Mouse (Mus musculus) midbrain, embryonic 10.5 days (tissue): ENCODE measurements around the gene Lsm2. TPM values are rescaled to one million over a fixed set of nuclear protein-coding genes. Genes with fewer than 3 reads are reported as not detected.

ENCODE experiments used
- DNase-seq: peaks from one replicate; pipeline ENCODE4 v3.0.0-alpha.2; 2017; ENCODE audit warnings: low spot score
- H3K27ac ChIP-seq: fragments of 300-500 bp; sonication (generic); replicated peaks from 2 replicates; pipeline ENCODE4 v1.5.1; 2016; ENCODE audit warnings: mild to moderate bottlenecking
- H3K27me3 ChIP-seq: fragments of 300-500 bp; sonication (generic); 2 replicates; pipeline ENCODE4 v1.6.1; 2016; ENCODE audit warnings: low read depth, mild to moderate bottlenecking; ENCODE audit not compliant: poor library complexity, severe bottlenecking
- H3K36me3 ChIP-seq: fragments of 300-500 bp; sonication (generic); 2 replicates; pipeline ENCODE4 v1.6.1; 2016; ENCODE audit warnings: mild to moderate bottlenecking, moderate library complexity
- H3K4me1 ChIP-seq: fragments of 300-500 bp; sonication (generic); 2 replicates; pipeline ENCODE4 v1.6.1; 2016
- H3K4me3 ChIP-seq: fragments of 300-500 bp; sonication (generic); 2 replicates; pipeline ENCODE4 v1.5.1; 2016; ENCODE audit warnings: mild to moderate bottlenecking, moderate library complexity
- H3K9me3 ChIP-seq: fragments of 300-500 bp; sonication (generic); replicated peaks from 2 replicates; pipeline ENCODE4 v1.6.1; 2016; ENCODE audit warnings: mild to moderate bottlenecking
- WGBS: fragments of 180-500 bp; shearing (Covaris S2); methylation state at CpG from one replicate; pipeline ENCODE4 v1.1.7; 2016; 5-methylcytosine and 5-hydroxymethylcytosine counted together
- polyA plus RNA-seq: library from polyadenylated mRNA; unstranded; fragments of >200 nt; fragmentation: Nextera tagmentation; extraction: Ambion mirVana; gene quantifications from 2 replicates; pipeline ENCODE4 v1.2.1, GENCODE M21; 2016

Gene Lsm2
- polyA plus RNA-seq, 1 experiment from 2014 or later: 337 TPM

- H3K27ac ChIP-seq: peak overlapping the region; percentile 86
- H3K4me3 ChIP-seq: peak overlapping the region; percentile 37; the same call in 1 of the 2 replicates
- peaks cover 28% of the 10 kb centered on the region for H3K36me3 ChIP-seq
- DNase-seq: no peak
- H3K27me3 ChIP-seq: no peaks in the 10 kb centered on the region
- no peaks in the 10 kb centered on the region for H3K9me3 ChIP-seq
- WGBS: 57% methylated on average over 6 of the region's 6 CpGs
- peaks cover 45% of the 10 kb centered on the region for H3K4me1 ChIP-seq
Measured at GRCm38 (mm10) chr17:35021842-35022477, 40.3 kb downstream of the Lsm2 start.

DNA sequence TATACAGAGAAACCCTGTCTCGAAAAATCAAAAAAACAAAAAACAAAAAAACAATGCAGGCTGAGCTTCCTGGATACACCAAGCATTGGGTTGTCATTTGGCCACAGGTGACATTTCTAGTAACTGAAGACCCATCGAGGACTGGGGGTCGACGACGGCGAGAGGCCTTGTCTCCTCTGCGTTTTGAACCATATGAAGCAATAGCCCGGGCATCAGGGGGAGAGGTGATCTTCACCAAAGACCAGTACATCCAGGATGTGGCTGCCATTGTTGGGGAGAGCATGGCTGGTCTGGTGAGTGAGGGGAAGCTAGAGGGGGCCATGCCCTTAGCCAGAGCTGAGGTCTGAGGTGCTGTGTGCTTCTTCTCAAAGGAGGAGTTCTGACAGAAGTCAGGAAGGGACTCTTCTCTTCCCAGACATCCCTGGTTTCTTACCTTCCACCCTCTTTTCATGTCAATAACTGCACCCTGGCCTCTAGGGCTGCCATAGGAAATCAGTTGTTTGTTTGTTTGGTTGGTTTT is 40.9 kb downstream of the Lsm2 start:
- H3K27ac ChIP-seq: peak overlapping the region; percentile 33; the same call in 1 of the 2 replicates
- no peaks in the 10 kb centered on the region for H3K27me3 ChIP-seq
- no peak overlapping the region for H3K4me3 ChIP-seq
- DNase-seq: no peak
- peaks cover 52% of the 10 kb centered on the region for H3K4me1 ChIP-seq
- WGBS: 94% methylated on average over 8 of the region's 8 CpGs
- no peaks in the 10 kb centered on the region for H3K9me3 ChIP-seq
- peaks cover 21% of the 10 kb centered on the region for H3K36me3 ChIP-seq

GRCm38 (mm10) chr17:35023221-35023620 is 41.6 kb downstream of the Lsm2 start:
- Histone ChIP-seq H3K36me3 (peaks cover 15% of the 10 kb centered on the region; the same call in 1 of the 2 replicates), H3K27me3 (no peaks in the 10 kb centered on the region), H3K9me3 (no peaks in the 10 kb centered on the region), H3K4me3 (no peak overlapping the region), H3K27ac (peak overlapping the region; percentile 34; the same call in 1 of the 2 replicates), H3K4me1 (peaks cover 57% of the 10 kb centered on the region)
- DNase-seq: no peak
- WGBS: 84% methylated on average over 5 of the region's 5 CpGs

GRCm38 (mm10) chr17:35023756-35024155 is 42.1 kb downstream of the Lsm2 start:
- Histone ChIP-seq H3K27me3 (no peaks in the 10 kb centered on the region), H3K4me1 (peaks cover 61% of the 10 kb centered on the region), H3K4me3 (no peak overlapping the region), H3K36me3 (peaks cover 10% of the 10 kb centered on the region; the same call in 1 of the 2 replicates), H3K27ac (peak overlapping the region; percentile 60; the same call in 1 of the 2 replicates), H3K9me3 (no peaks in the 10 kb centered on the region)
- no peak for DNase-seq
- 82% methylated on average over 4 of the region's 4 CpGs for WGBS

DNA sequence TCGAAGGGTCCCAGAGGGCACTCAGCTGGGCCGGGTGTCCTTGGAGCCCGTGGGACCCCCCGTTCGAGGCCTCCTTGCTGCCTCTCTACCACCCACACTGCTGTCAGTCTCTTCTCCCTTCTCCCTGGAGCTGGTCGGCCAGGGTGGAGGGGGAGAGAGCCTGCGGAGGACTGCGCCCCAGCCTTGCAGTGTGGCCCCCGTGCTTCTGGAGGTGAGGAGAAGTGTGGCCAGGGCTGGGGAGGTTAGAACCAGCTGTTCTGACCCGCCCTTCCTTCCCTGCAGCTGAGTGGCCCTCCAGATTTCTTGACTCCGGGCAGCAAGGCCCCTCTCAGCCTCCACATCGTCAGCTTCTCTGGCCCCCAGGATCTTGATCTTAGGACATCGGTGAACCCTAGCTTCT is 42.6 kb downstream of the Lsm2 start:
- no peak for DNase-seq
- H3K36me3 ChIP-seq: peaks cover 8% of the 10 kb centered on the region; the same call in 1 of the 2 replicates
- H3K27ac ChIP-seq: peak overlapping the region; percentile 60
- peak overlapping the region; percentile 22; the same call in 1 of the 2 replicates for H3K4me3 ChIP-seq
- H3K4me1 ChIP-seq: peaks cover 65% of the 10 kb centered on the region
- 79% methylated on average over 13 of the region's 13 CpGs for WGBS
- H3K9me3 ChIP-seq: no peaks in the 10 kb centered on the region
- no peaks in the 10 kb centered on the region for H3K27me3 ChIP-seq

DNA sequence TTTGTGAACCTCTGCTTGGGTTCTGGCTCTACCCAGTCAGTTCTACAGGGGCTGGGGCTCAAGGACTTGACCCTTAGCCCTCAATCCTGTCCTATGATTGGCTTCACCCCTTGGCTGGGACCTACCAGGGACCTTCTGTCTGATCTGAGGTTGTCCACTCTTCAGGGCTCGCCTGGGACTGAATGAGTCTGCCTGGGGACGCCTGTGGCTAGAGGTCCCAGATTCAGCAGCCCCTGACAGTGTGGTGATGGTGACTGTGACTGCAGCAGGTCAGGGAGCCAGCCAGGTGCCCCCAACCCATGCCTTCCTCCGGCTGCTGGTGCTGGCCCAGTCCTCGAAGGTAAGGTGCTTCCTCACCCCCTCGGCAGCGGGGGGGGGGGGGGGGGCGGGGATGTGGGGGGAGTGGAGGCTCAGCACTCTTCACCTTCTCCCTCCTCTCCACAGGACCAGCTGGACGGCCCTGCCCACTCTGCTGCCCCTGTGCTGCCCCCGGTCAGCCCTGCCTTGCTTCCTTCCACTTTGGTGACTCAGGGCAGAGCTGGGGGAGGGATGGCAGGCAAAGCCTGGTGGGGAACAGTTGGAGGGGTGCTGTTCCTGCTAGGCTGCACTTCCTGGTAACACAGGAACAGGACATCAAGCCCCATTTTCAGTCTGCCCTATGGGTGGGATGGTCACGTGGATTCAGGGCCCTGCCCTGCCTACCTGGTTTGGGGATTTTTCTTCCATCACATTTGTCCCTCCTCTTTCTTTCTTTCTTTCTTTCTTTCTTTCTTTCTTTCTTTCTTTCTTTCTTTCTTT is 43.2 kb downstream of the Lsm2 start:
- Histone ChIP-seq H3K4me1 (peaks cover 71% of the 10 kb centered on the region), H3K36me3 (peaks cover 4% of the 10 kb centered on the region; the same call in 1 of the 2 replicates), H3K4me3 (no peak overlapping the region), H3K9me3 (no peaks in the 10 kb centered on the region), H3K27ac (peak overlapping the region; percentile 60), H3K27me3 (no peaks in the 10 kb centered on the region)
- WGBS: 67% methylated on average over 9 of the region's 10 CpGs
- no peak for DNase-seq

GRCm38 (mm10) chr17:35026206-35026605 is 44.5 kb downstream of the Lsm2 start:
- Histone ChIP-seq H3K9me3 (no peaks in the 10 kb centered on the region), H3K27me3 (no peaks in the 10 kb centered on the region), H3K36me3 (peaks cover 4% of the 10 kb centered on the region; the same call in 1 of the 2 replicates), H3K4me3 (peak overlapping the region; percentile 4; the same call in 1 of the 2 replicates), H3K27ac (peak overlapping the region; percentile 63), H3K4me1 (peaks cover 74% of the 10 kb centered on the region)
- 91% methylated on average over 5 of the region's 5 CpGs for WGBS
- DNase-seq: no peak

GRCm38 (mm10) chr17:35027277-35028068 is 45.8 kb downstream of the Lsm2 start, which contains the start of gene Sapcd1:
Gene Sapcd1, minus strand, starts transcription at chr17:35028016.
- peak; percentile 47 for DNase-seq
- Histone ChIP-seq H3K4me1 (peaks cover 63% of the 10 kb centered on the region), H3K27ac (peak within 1 kb of the TSS; percentile 86), H3K4me3 (peak within 1 kb of the TSS; percentile 34), H3K9me3 (no peaks in the 10 kb centered on the region), H3K27me3 (no peaks in the 10 kb centered on the region), H3K36me3 (peaks cover 4% of the 10 kb centered on the region; the same call in 1 of the 2 replicates)
- WGBS: 35% methylated on average over 13 of the region's 13 CpGs

DNA sequence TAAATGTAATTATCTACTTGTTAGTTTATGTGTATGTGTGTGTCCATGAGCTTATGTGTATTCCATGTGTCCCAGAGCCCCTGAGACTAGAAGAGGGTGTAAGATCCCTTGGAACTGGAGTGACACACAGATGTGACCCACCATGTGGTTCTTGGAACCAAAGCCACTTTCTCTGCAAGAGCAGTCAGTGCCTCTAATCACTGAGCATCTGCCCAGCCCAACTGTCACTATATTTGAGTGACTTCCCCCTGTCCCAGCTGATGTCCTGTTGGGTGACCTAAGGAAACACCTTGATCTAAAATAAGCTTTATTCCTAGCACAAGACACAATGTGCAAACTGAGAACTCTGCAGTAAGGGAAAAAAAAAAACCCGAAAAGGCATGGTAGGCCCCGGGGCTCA is 46.7 kb downstream of the Lsm2 start:
- peak overlapping the region; percentile 86; the same call in 1 of the 2 replicates for H3K27ac ChIP-seq
- H3K4me3 ChIP-seq: no peak overlapping the region
- no peaks in the 10 kb centered on the region for H3K9me3 ChIP-seq
- 94% methylated on average over 2 of the region's 2 CpGs for WGBS
- H3K36me3 ChIP-seq: peaks cover 4% of the 10 kb centered on the region; the same call in 1 of the 2 replicates
- DNase-seq: no peak
- H3K4me1 ChIP-seq: peaks cover 63% of the 10 kb centered on the region
- H3K27me3 ChIP-seq: no peaks in the 10 kb centered on the region

- H3K27ac ChIP-seq: peak overlapping the region; percentile 76
- peaks cover 2% of the 10 kb centered on the region; the same call in 1 of the 2 replicates for H3K36me3 ChIP-seq
- peak; percentile 55 for DNase-seq
- H3K4me1 ChIP-seq: peaks cover 53% of the 10 kb centered on the region
- 33% methylated on average over 19 of the region's 19 CpGs for WGBS
- no peaks in the 10 kb centered on the region for H3K27me3 ChIP-seq
- no peaks in the 10 kb centered on the region for H3K9me3 ChIP-seq
- peak overlapping the region; percentile 30 for H3K4me3 ChIP-seq
Measured at GRCm38 (mm10) chr17:35029691-35030532, 48.2 kb downstream of the Lsm2 start.

- Histone ChIP-seq H3K9me3 (no peaks in the 10 kb centered on the region), H3K27me3 (no peaks in the 10 kb centered on the region), H3K4me3 (0 out of 2 replicates have a peak overlapping the region, but pooled peaks have one; percentile 9), H3K36me3 (no peaks in the 10 kb centered on the region), H3K4me1 (peaks cover 44% of the 10 kb centered on the region), H3K27ac (0 out of 2 replicates have a peak overlapping the region, but pooled peaks have one; percentile 29)
- no peak for DNase-seq
- WGBS: 87% methylated on average over 11 of the region's 11 CpGs
Measured at GRCm38 (mm10) chr17:35031272-35031671, 49.6 kb downstream of the Lsm2 start.
